Mouse (Mus musculus) cortical plate, adult 2 months (tissue): ENCODE results near the gene C730034F03Rik.

Source experiments
- CTCF ChIP-seq: fragments of 200-500 bp; IDR thresholded peaks from 2 replicates; pipeline ENCODE4 v1.5.1; 2011; ENCODE audit warnings: mild to moderate bottlenecking, control low read depth, low read length; ENCODE audit not compliant: insufficient read depth; ENCODE audit errors: extremely low read depth
- POLR2A ChIP-seq: fragments of 200-500 bp; IDR thresholded peaks from 2 replicates; pipeline ENCODE4 v1.6.1; 2011; ENCODE audit warnings: mild to moderate bottlenecking, low read length, control low read depth; ENCODE audit not compliant: insufficient read depth; ENCODE audit errors: extremely low read depth

- TF ChIP-seq CTCF = no peak
- TF ChIP-seq POLR2A = no peak
Observed at GRCm38 (mm10) chr15:89474596-89475292, 45.4 kb downstream of the C730034F03Rik start.
